Mouse (Mus musculus) MEL (cell line): ENCODE measurements around the gene Hspa12a.

Experiments used
- CHD2 ChIP-seq: IDR thresholded peaks from 2 replicates; pipeline ENCODE4 v1.6.1; 2011; ENCODE audit warnings: low read length, improper control_type of control experiment
- CTCF ChIP-seq, 3 experiments: IDR thresholded peaks in 2 of 3; conservative IDR thresholded peaks in 1 of 3; 2 replicates each; pipeline ENCODE4 v1.5.1; 2011 to 2012; ENCODE audit warnings: low read length in 3 of 3, low read depth in 2 of 3, mild to moderate bottlenecking in 2 of 3, improper control_type of control experiment in 1 of 3, inconsistent platforms in 1 of 3, mixed read lengths in 1 of 3, moderate library complexity in 1 of 3; ENCODE audit not compliant: control insufficient read depth in 1 of 3, insufficient read depth in 1 of 3, poor library complexity in 1 of 3, severe bottlenecking in 1 of 3
- E2F4 ChIP-seq: IDR thresholded peaks from 2 replicates; pipeline ENCODE4 v1.6.1; 2011; ENCODE audit warnings: low read depth, low read length, improper control_type of control experiment, borderline replicate concordance
- MAFK ChIP-seq: IDR thresholded peaks from 2 replicates; pipeline ENCODE4 v1.6.1; 2011; ENCODE audit warnings: low read depth, mild to moderate bottlenecking, low read length, improper control_type of control experiment, borderline replicate concordance
- POLR2AphosphoS5 ChIP-seq: IDR thresholded peaks from 2 replicates; pipeline ENCODE4 v1.6.1; 2012; ENCODE audit warnings: low read depth, borderline replicate concordance, mild to moderate bottlenecking, inconsistent platforms, low read length, moderate library complexity, mixed read lengths
- TCF12 ChIP-seq: IDR thresholded peaks from 2 replicates; pipeline ENCODE4 v1.6.1; 2014; ENCODE audit warnings: low read depth, mild to moderate bottlenecking, inconsistent platforms, low read length, improper control_type of control experiment, moderate library complexity
- UBTF ChIP-seq: IDR thresholded peaks from 2 replicates; pipeline ENCODE4 v1.6.1; 2012; ENCODE audit warnings: low read depth, mild to moderate bottlenecking, inconsistent platforms, low read length, improper control_type of control experiment, moderate library complexity, borderline replicate concordance; ENCODE audit not compliant: insufficient read depth

DNA sequence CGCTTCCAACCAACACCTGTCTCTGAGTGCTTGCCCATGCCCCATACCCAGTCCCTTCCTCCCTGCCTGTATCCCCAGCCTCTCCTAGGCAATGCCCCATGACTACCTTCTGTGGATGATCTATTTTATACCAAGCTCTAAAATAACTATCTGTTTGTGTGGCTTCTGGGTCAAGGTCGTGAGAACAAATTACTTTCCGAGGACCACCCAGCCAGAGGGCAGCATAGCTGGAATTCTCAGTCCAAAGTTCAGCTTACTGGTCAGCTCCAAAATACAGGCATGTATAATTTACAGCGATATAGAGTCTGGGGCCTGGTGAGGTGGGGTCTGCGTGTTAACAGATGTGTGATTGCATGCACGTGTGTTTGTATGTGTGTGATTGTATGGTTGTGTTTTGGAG, 71.6 kb downstream of the Hspa12a start:
- TF ChIP-seq UBTF (no peak), CHD2 (no peak), CTCF (IDR thresholded peaks at IDR 0.05 in 2 of 3, conservative IDR thresholded peaks at IDR 0.05 in 1 of 3; ENCODE audit: control insufficient read depth in 1 of 3, insufficient read depth in 1 of 3, low read depth in 2 of 3, low read length in 3 of 3, poor library complexity in 1 of 3, severe bottlenecking in 1 of 3) (no peak), TCF12 (no peak), MAFK (no peak), POLR2AphosphoS5 (no peak), E2F4 (no peak)
